Mouse (Mus musculus) embryonic fibroblast, embryonic 13.5 days (primary cell): ENCODE measurements at regions not wholly inside any gene's neighbourhood (a gene's known extent, or its start where the extent isn't known, plus 50 kb on each side); places are given as distances from the start of the nearest gene placed in this dataset.

Experiments used
- CTCF ChIP-seq: IDR thresholded peaks from 2 replicates; pipeline ENCODE4 v1.5.1; 2011; ENCODE audit warnings: mild to moderate bottlenecking, control low read depth, low read length, moderate library complexity, borderline replicate concordance; ENCODE audit not compliant: insufficient read depth
- POLR2A ChIP-seq: IDR thresholded peaks from 2 replicates; pipeline ENCODE4 v1.6.1; 2011; ENCODE audit warnings: low read depth, mild to moderate bottlenecking, control low read depth, low read length, moderate library complexity

- TF ChIP-seq CTCF (no peak), POLR2A (no peak)
Measured at GRCm38 (mm10) chr3:139978172-139978571, 772.7 kb downstream of the Stpg2 start.
